Mouse (Mus musculus) myocyte (in vitro differentiated cells): ENCODE data around the gene Inka1. TPM values are rescaled to one million over a fixed set of nuclear protein-coding genes. Genes with fewer than 3 reads are reported as not detected.

Source experiments
- H3K27me3 ChIP-seq: one replicate; pipeline ENCODE4 v1.6.1; 2011; ENCODE audit not compliant: control insufficient read depth, insufficient read depth, insufficient read length
- H3K36me3 ChIP-seq: one replicate; pipeline ENCODE4 v1.6.1; 2011; ENCODE audit not compliant: control insufficient read depth, insufficient read depth
- H3K4me2 ChIP-seq: one replicate; pipeline ENCODE4 v1.6.1; 2011; ENCODE audit warnings: low read depth, control low read depth
- H3K4me3 ChIP-seq: one replicate; pipeline ENCODE4 v1.5.1; 2011; ENCODE audit warnings: mild to moderate bottlenecking, control low read depth, moderate library complexity
- H3K79me2 ChIP-seq: one replicate; pipeline ENCODE4 v1.6.1; 2011; ENCODE audit not compliant: control insufficient read depth, insufficient read depth
- H3ac ChIP-seq: one replicate; pipeline ENCODE4 v1.6.1; 2011; ENCODE audit not compliant: control insufficient read depth, insufficient read length
- CEBPB ChIP-seq: IDR thresholded peaks from 2 replicates; pipeline ENCODE4 v1.6.1; 2011; ENCODE audit warnings: mild to moderate bottlenecking, moderate library complexity; ENCODE audit not compliant: poor library complexity, insufficient read depth, severe bottlenecking
- E2F4 ChIP-seq: IDR thresholded peaks from one replicate; pipeline ENCODE4 v1.6.1; 2011; ENCODE audit warnings: mild to moderate bottlenecking, control low read depth, moderate library complexity; ENCODE audit not compliant: insufficient read depth
- MAX ChIP-seq: IDR thresholded peaks from one replicate; pipeline ENCODE4 v1.6.1; 2011; ENCODE audit warnings: low read depth, mild to moderate bottlenecking, control low read depth
- MYOD1 ChIP-seq, 3 experiments: IDR thresholded peaks; one replicate each; pipeline ENCODE4 v1.6.1; 2011; ENCODE audit warnings: control low read depth in 2 of 3, low read depth in 2 of 3, mild to moderate bottlenecking in 2 of 3, moderate library complexity in 1 of 3; ENCODE audit not compliant: insufficient read length in 2 of 3, control insufficient read depth in 1 of 3
- MYOG ChIP-seq, 3 experiments: IDR thresholded peaks; one replicate each; pipeline ENCODE4 v1.6.1; 2011; ENCODE audit warnings: control low read depth in 2 of 3, low read depth in 2 of 3, mild to moderate bottlenecking in 2 of 3; ENCODE audit not compliant: insufficient read length in 2 of 3, control insufficient read depth in 1 of 3, insufficient read depth in 1 of 3
- POLR2A ChIP-seq: IDR thresholded peaks from one replicate; pipeline ENCODE4 v1.6.1; 2011; ENCODE audit warnings: low read depth, mild to moderate bottlenecking, control low read depth, moderate library complexity; ENCODE audit not compliant: insufficient read length
- POLR2AphosphoS2 ChIP-seq: IDR thresholded peaks from one replicate; pipeline ENCODE4 v1.6.1; 2011; ENCODE audit warnings: low read depth, control low read depth; ENCODE audit not compliant: insufficient read length
- REST ChIP-seq: IDR thresholded peaks from one replicate; pipeline ENCODE4 v1.6.1; 2011; ENCODE audit warnings: mild to moderate bottlenecking, control low read depth, moderate library complexity; ENCODE audit not compliant: insufficient read depth, insufficient read length
- SRF ChIP-seq: IDR thresholded peaks from one replicate; pipeline ENCODE4 v1.6.1; 2011; ENCODE audit warnings: low read depth; ENCODE audit not compliant: control insufficient read depth, insufficient read length
- TCF12 ChIP-seq: IDR thresholded peaks from one replicate; pipeline ENCODE4 v1.6.1; 2011; ENCODE audit warnings: mild to moderate bottlenecking, control low read depth; ENCODE audit not compliant: poor library complexity, insufficient read depth, severe bottlenecking
- TCF3 ChIP-seq: IDR thresholded peaks from one replicate; pipeline ENCODE4 v1.6.1; 2011; ENCODE audit warnings: low read depth, control low read depth; ENCODE audit not compliant: insufficient read length
- USF1 ChIP-seq: IDR thresholded peaks from one replicate; pipeline ENCODE4 v1.6.1; 2011; ENCODE audit warnings: low read depth, mild to moderate bottlenecking, control low read depth, moderate library complexity
- polyA plus RNA-seq: library from polyadenylated mRNA; unstranded; fragments of >200 nt; fragmentation: generic; extraction: Trizol; gene quantifications from one replicate; pipeline ENCODE4 v1.2.1, GENCODE M21; 2012; ENCODE audit warnings: missing spikeins

Gene Inka1
- polyA plus RNA-seq = 1.1 TPM

DNA sequence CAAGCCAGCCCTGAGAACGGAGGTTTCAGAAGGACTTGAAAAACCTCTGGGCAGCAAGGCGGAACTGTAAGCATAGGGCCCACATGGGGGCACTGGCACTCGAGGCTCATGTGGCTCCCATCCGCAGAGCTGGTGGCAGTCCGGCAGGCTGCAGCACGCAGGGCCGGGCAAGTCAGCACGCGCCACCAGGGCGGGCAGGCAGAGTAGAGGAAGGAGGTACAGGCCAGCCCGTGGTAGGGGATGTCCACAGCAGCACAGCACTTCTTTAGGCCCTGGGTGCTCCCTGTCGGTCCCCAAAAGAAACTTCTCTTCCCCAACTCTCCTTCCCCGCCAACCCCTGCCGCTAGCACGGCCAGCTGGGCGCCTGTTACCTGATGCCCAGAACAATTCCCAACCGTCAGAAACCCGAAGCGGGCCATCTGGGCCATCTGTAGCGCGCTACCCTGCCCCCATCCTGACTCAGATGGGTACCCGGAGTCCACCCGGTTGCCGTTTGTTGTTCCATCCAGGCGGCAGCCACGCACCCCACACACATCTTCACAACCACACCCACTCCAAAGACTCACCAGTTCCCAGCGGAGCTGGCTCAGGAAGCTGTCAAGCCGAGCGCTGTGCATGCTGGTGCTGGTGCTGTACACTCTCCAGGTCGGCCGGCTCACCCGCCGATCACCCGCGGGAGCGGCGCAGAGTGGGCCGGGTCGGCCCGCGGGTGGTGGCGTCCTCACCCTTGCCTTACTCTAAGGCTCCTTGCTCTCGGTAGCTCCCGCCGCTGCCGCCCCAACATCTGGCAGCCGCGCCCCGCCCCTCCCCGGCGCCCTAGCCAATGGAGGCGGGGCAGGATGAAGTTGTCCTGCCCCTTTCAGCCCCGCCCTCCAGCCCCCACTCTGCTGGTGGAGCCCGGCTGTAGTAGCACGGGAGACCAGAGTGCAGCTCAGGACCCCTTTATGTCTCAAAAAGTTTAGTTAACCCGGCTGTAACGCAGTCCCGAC lies at the start of gene Inka1:
TSS of gene Inka1 (minus strand) at position 749 of the 989 bp plus-strand sequence.
- peak within 1 kb of the TSS; percentile 83 for H3K4me2 ChIP-seq
- H3ac ChIP-seq = peak within 1 kb of the TSS; percentile 9
- TF ChIP-seq E2F4 = no peak
- peak; percentile 61 for TF ChIP-seq POLR2A
- H3K4me3 ChIP-seq = peak within 1 kb of the TSS; percentile 26
- no peaks in the 10 kb centered on the region for H3K27me3 ChIP-seq
- no peaks in the 10 kb centered on the region for H3K79me2 ChIP-seq
- H3K36me3 ChIP-seq = no peaks in the 10 kb centered on the region

DNA sequence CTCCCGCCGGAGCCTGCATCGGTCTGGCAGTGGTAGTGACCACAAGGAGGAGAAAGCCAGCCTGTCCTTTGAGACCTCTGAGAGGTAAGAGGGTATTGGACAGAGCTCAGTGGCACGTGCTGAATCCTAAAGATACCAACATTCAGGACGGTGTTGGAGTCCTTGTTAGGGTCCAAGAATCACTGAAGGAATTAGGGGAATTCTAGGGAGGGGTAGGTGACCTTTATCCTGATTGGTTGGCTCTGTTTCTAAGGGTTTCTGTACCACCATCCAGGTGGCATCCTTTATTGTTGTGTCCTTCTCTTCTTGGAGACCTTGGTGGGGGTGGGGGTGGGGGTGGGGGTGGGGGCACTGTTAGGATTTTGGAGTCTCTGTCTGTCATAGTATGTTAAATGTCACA lies 46.4 kb upstream of the Inka1 start:
- Histone ChIP-seq H3K79me2 (no peaks in the 10 kb centered on the region), H3ac (no peak overlapping the region), H3K36me3 (peaks cover 6% of the 10 kb centered on the region), H3K4me3 (no peak overlapping the region), H3K4me2 (no peak overlapping the region), H3K27me3 (no peaks in the 10 kb centered on the region)
- TF ChIP-seq SRF (no peak), REST (no peak), CEBPB (no peak), MAX (no peak), USF1 (no peak), TCF3 (no peak), E2F4 (no peak), POLR2AphosphoS2 (no peak), MYOD1 (IDR thresholded peaks at IDR 0.05; ENCODE audit: control insufficient read depth in 1 of 3, insufficient read length in 2 of 3, low read depth in 2 of 3) (no peak), TCF12 (no peak), POLR2A (no peak), MYOG (IDR thresholded peaks at IDR 0.05; ENCODE audit: control insufficient read depth in 1 of 3, insufficient read depth in 1 of 3, insufficient read length in 2 of 3, low read depth in 2 of 3) (no peak)

DNA sequence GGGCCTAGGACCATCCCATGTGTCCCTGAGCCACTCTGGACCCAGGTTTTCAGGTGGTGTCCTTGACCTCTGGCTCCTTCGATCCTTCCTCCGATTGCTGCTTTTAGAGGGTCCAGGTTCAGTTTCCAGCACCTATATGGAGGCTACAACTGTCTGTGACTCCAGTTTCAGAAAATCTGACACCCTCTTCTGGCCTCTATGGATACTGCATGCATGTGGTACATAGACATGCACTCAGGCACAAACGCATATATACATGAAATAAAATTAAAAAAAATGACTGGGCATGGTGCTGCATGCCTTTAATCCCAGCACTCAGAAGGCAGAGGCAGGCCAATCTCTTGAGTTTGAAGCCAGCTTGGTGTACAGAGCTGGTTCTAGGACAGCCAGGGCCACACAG lies 42.2 kb upstream of the Inka1 start:
- H3K4me2 ChIP-seq = no peak overlapping the region
- no peak for TF ChIP-seq MYOG (IDR thresholded peaks at IDR 0.05; ENCODE audit: control insufficient read depth in 1 of 3, insufficient read depth in 1 of 3, insufficient read length in 2 of 3, low read depth in 2 of 3)
- TF ChIP-seq CEBPB = no peak
- TF ChIP-seq SRF = no peak
- TF ChIP-seq MAX = no peak
- TF ChIP-seq POLR2AphosphoS2 = no peak
- no peak for TF ChIP-seq USF1
- TF ChIP-seq E2F4 = no peak
- TF ChIP-seq POLR2A = no peak
- no peak for TF ChIP-seq TCF3
- TF ChIP-seq TCF12 = no peak
- no peaks in the 10 kb centered on the region for H3K27me3 ChIP-seq
- no peaks in the 10 kb centered on the region for H3K79me2 ChIP-seq
- H3K36me3 ChIP-seq = peaks cover 18% of the 10 kb centered on the region
- no peak overlapping the region for H3K4me3 ChIP-seq
- H3ac ChIP-seq = no peak overlapping the region

DNA sequence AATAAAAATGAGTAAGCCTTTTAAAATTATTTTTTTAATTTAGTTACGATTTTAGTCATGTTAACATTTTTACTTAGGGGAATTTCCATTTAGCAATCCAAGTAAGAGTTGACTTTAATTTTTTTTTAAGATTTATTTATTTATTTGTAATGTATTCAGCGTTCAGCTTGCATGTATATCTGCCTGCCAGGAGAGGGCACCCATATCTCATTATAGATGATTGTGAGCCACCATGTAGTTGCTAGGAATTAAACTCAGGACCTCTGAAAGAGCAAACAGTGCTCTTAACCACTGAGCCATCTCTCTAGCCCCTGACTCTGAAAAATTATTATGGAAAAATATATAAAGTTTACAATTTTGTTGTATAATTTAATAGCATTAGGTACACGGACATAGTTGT lies 40.9 kb upstream of the Inka1 start:
- TF ChIP-seq USF1 (no peak), POLR2A (no peak), CEBPB (no peak), MYOD1 (IDR thresholded peaks at IDR 0.05; ENCODE audit: control insufficient read depth in 1 of 3, insufficient read length in 2 of 3, low read depth in 2 of 3) (no peak), TCF3 (no peak), TCF12 (no peak), SRF (no peak), REST (no peak), POLR2AphosphoS2 (no peak), E2F4 (no peak), MAX (no peak), MYOG (IDR thresholded peaks at IDR 0.05; ENCODE audit: control insufficient read depth in 1 of 3, insufficient read depth in 1 of 3, insufficient read length in 2 of 3, low read depth in 2 of 3) (no peak)

More for the DNA sequence above, 40.9 kb upstream of the Inka1 start:
- H3K36me3 ChIP-seq = peaks cover 15% of the 10 kb centered on the region
- H3K4me3 ChIP-seq = no peak overlapping the region
- H3K27me3 ChIP-seq = no peaks in the 10 kb centered on the region
- H3K4me2 ChIP-seq = no peak overlapping the region
- H3ac ChIP-seq = no peak overlapping the region
- no peaks in the 10 kb centered on the region for H3K79me2 ChIP-seq
